Mouse (Mus musculus): ENCODE data around the gene Serpinf2.

Gene Serpinf2
- long read RNA-seq, experiment 1, result 0 reads
- long read RNA-seq, experiment 2, result 0 reads

DNA sequence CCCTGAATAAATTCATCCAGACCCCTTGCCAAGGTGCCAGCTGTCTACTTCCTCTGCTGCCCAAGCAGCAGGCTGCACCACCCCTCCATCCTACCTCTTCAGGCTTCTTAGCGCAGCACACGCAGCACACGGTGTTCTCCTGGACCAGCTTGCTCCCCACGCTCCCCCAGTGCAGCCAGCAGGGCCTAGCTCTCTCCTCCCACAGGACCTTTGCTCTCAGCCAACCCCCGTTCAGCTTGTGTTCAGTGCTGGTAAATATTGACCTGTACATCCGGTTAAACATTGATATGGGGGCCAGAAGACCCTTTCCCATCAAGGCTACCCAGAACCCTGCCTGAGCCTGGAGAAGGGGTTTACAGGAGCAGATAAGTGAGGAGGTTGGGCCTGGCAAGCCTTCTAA, at the start of gene Serpinf2:
Gene Serpinf2, minus strand, starts transcription at position 229 of the 400 bp plus-strand sequence.
- intact Hi-C loops (cut with DNase I), result no loop called here

DNA sequence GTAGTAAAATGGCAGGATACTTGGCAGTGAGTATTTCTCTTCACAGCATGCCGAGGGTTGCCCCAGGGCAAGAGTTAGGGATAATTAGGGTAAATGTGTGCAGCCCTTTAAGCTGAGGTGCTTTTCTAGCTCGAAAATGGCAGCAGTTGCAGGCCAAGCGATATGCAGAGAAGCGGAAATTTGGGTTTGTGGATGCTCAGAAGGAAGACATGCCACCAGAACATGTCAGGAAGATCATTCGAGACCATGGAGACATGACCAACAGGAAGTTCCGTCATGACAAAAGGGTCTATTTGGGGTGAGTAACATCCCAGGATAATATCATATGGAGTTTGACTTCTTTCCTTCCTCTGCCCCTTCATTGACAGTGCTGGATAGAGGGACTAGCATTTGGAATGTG, 48.1 kb upstream of the Serpinf2 start:
- intact Hi-C loops (cut with DNase I), result no loop called here

DNA sequence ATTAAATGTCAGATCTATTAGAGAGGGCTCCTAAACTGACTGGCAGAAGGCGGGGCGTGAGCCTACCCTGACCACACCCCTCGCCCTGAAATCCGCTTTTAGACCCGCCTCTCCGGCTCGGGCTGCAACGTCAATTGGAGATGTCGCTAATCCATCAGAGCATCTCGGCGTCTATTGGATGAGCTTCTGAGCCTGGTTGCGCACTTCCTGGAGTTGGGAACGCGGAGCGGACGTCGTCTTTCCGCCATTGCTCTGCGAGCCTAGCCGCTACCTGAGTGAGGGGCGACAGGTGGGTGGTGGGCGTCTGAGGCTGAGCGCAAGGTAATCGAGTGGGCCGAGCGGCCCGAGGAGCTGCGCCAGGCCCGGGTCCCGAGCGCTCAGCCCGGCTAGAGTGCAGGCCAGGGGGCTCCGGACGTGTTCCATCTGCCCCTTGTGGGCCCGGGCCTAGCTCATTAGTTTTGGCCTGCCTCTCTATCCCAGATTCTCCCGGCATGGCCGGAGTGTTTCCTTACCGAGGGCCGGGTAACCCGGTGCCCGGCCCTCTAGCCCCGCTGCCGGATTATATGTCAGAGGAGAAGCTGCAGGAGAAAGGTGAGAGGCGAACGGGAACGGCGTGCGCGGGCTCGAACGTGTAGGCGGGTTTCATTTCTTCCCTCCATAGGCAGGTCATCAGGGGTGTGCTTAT, 47.4 kb upstream of the Serpinf2 start, which contains the start of gene Prpf8:
Gene Prpf8, plus strand, starts transcription at position 216 of the 685 bp plus-strand sequence.
- intact Hi-C loops (cut with DNase I), result no loop called here

DNA sequence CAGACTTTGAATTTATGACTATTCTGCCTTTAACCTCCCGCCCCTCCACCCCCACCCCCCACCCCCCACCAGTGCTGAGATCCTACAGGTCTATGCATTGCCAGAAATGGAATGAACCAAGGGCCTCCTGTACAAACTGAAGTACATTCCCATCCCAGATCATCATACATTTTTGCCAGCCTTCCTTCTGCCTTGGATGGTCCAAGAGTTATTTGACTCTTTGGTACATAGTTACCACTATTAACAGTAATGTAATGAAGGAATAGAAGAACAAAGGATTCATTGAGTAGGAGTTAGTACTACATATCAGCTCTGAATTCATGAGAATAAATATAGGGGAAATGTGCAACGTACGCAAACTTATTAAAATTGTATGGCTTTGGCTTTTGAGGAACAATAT, 46.8 kb upstream of the Serpinf2 start:
- intact Hi-C loops (cut with DNase I), result no loop called here

DNA sequence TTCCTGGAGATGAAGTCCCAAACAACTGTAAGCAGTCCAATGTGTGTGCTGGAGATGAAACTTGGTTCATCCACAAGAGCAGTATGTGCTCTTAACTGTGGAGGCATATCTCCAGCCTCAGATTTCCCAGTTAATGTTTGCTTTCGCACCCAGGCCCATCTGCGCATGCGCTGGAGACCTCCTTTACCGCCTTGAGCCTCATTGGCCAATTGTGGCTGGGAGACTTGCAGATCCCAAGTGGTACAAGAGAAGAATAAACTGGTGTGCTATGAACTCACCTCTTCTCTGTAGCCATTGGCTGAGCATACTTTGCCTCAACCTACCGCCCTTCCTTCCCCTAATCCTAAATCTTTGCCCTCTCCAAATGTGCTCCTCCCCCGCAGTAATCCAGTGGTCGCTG, 34.0 kb upstream of the Serpinf2 start:
- intact Hi-C loops (cut with DNase I), result no loop called here

DNA sequence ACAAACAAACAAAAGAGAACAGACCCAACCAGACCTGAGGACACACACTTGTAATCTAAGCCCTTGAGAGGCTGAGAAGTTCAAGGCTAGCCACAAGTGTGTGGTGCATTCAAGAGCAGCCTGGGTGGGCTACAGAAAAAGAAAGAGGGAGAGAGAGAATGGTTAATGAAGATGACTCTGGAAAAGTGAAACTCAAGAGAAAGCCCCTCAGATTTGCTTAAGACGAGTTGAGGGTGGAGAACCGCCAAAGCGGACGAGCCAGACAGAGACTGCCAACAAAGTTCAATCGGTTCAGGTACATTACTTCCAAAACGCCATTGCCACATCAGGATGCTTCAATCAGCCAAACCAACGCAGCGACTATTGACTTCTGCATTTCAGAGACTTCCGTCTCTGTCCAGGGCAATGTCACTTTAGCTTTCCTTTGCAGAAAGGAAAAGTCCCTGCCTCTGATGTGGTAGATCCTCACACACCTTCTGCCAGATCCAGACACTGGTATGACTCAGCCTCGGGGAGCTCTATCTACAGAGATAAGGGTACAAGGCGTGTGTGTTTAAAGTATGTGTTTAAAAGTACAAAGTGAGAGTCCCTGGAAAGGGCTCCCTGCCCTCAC, 33.2 kb upstream of the Serpinf2 start:
- intact Hi-C loops (cut with DNase I), result no loop called here

DNA sequence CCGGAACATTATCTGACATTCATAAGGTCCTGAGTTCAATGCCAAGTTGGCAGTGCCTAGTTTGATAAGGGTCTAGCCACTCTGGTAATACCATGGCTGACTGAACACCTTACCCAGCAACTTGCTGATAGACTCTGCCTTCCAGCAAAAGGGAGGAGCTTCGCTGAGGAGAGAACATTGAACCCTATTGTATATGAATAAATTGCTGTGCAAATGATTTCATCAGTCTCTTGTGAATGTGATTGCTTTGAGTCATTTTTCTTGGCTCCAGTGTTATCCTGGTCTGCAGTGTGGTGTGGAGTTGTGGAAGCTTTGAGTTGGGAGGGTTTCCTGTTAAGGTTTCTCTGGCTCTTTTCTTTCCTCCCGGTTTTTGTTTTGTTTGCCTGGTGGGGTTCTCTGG, 31.3 kb upstream of the Serpinf2 start:
- intact Hi-C loops (cut with DNase I), result no loop called here

DNA sequence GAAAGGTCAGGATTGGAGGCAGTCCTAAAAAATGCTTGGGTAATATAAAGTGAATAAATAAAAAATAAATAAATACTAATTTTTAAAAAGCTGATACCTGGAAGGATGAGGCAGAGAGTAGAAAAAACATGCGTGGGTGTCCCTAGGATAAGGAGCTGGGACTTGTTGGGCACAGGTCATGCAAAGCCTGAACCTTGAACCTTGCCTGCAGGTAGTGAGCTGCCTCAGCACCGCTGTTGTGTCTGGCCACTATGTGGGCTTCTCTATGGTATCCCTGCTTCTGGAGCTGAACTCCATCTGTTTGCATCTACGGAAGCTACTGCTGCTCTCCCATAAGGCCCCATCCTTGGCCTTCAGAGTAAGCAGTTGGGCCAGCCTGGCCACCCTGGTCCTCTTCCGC, 29.9 kb upstream of the Serpinf2 start:
- intact Hi-C loops (cut with DNase I), result no loop called here

DNA sequence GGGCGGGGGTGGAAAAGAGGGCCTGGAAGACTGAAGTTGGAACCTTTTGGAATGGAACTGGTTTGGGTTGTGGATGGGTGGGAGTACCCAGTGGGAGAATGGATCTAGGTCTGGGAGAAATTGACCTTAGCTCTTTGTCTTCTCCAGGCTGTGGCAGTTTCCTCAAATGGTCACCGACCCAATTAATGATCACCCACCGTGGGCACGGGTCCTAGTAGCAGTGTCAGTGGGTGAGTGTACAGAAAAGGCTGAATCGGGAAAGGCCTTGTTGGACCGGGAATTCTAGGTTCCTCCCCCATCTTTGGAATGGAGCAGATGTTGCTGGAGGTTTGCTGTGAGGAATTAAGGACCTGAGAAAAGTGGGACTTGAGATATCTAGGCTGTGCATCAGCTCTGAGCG, 29.0 kb upstream of the Serpinf2 start:
- intact Hi-C loops (cut with DNase I), result no loop called here

DNA sequence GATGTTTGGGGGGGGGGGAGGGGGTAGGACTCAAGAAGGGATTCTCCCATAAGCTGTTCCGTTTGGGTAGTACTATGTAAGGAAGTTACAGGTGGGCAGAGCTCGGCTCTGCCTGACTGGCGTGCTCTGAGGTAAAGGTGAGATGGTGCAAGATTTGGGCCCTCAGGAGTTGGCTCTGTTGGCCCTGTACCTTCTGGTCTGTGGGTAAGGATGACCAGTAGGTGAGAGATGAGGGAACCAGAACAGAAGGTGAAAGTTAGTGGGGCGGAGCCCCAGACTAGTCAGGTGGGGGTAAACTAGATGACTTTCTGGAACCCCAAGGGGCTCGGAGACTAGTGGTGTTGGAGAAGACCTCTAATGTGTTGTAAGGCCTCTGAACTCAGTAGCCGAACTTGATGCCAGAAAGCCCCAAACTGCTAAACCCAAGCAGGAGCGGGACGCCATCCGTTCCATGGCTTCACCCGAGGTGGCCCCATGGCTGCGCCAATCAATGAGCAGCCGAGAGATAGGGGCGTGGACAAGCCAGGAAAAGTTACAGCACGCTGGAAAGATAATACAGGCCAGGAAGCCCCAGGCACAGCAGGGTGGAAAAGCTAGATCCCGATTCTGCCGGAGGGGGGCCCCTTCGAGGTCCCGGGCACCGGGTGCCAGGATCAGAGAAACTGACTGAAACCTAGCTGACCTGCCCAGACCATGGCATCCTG, 28.3 kb upstream of the Serpinf2 start:
- intact Hi-C loops (cut with DNase I), result no loop called here

DNA sequence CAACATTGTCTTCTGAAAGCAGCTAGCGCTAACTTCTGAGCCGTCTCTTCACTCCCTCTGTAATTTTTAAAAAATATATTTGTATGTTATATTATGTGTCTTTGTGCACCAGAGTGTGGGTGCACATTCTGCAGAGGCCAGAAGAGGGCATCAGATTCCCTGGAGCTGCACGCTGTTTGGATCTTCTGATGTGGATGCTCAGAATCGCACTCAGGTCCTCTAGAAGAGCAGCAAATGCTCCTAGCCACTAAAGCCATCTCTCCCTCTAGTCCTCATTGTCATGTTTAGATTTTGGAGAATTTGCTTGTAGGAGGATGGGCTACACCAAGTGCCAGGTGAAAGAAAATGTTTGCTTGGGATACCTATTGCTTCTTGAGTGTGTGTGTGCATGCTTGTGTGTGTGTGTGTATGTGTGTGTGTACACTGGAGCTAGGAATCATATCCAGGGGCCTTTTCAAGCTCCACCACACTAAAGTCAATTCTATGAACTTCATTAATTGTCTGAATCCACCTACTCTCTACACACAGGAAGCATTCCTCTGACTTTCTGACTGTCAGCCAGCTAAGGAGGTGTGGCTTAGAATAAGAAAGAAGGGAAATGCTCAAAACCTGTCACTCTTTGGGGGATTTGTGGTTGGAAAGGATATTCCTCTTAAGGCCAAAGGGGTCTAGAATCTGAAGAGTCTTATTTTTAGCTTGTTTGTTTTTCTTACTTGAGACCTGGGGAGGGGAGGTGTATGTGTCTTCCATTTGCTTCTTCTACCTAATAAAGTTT, 27.5 kb upstream of the Serpinf2 start:
- intact Hi-C loops (cut with DNase I), result no loop called here

DNA sequence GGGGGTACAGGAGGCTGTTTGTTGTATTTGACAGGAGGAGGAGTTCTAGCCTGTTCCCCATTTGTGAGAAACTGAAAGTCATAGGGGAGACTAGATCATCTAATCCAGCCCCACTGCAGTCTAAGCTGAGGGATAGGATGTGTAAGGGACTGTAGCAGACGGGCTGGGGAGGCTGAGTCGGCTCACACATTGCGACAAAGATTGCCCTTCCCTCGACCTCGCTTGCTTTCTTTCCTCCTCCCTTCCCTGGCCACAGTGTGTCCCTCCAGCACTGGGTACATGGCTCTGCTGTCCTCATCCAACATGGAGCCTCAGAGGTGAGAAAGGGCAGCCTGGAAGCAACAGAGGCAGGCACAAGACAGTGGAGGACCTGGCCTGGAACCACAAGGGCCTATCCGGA, 25.7 kb upstream of the Serpinf2 start:
- intact Hi-C loops (cut with DNase I), result no loop called here

DNA sequence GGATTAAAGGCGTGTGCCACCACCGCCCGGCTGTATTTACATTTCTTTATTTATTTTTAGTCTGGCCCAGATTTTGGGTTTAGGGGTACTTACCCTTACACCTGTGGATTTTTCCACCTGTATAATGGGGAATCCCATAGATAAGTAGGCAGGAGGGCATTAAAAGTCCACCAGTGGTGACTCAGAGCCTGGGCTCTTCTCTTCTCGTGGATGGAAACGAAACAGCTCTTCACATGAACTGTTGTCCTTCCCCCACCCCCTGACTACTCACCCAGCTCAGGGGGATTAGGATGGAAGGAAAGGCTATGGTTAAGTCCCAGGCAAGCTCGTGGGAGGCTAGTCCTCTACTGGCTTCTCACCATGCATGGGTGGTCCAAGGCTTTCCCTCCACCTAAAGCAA, 25.0 kb upstream of the Serpinf2 start:
- intact Hi-C loops (cut with DNase I), result no loop called here

DNA sequence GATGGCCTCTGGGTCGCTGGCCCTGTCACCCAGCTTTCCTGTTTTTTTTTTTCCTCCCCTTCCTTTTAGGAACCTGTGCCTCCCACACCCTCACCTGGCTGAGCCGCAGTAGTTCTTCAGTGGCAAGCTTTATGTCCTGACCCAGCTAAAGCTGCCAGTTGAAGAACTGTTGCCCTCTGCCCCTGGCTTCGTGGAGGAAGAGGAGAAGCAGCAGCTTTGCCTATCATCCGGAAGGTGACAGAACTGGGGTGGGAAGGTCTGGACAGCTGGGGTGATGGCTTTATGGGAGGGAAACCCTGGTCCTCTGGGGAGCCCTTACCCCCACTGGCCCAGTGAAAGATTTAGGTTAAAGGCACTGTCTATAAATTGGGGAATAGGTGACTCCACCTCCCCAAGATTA, 24.2 kb upstream of the Serpinf2 start:
- intact Hi-C loops (cut with DNase I), result no loop called here

DNA sequence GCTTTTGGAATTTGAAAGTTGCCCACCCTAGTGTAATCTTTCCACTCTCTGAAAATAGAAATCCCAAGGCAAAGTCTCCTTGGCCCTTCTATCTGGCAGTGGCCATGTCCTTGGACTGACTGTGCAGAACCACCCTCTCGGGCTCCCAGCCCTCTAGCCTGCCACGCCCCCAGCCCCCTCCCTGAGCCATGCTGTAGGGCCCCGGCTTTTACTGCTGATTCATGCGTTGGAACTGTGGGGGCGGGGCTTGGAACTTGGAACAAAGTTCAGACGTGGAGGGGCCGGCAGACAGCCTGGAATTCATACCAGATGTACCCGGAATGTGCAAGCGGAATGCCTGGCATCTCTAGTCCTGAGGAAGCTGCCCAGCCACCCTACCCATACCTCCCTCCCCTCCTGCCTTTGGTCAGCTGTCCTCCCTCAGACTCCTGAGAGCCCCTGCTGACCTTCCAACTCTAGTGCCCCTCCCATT, 23.5 kb upstream of the Serpinf2 start:
- intact Hi-C loops (cut with DNase I), result no loop called here

DNA sequence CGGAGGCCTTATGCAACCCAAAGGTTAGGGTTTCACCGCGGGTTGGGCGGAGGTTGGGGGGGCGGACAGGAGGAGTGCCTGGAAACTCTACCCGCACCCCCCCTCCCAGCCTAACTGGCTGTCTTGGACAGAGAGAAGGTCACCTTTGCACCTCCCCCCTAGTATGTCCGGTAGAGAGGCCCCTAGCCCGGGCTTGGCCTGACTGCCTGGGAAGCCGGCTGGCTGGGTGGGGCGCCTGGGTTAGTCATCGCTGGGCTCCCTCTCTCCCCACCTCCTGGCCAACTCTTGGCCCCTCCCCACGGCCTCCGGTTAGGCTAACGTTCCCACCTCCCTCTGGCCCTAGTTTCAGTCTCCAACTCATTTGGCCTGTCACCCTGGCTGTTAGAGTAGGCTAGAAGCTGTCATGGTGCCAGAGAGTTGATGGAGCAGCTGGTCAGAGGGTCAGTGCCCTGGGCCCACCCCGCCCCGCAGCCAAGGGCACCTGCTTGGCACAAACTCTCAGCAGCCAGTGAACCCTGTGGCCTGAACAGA, 22.9 kb upstream of the Serpinf2 start:
- intact Hi-C loops (cut with DNase I), result no loop called here

DNA sequence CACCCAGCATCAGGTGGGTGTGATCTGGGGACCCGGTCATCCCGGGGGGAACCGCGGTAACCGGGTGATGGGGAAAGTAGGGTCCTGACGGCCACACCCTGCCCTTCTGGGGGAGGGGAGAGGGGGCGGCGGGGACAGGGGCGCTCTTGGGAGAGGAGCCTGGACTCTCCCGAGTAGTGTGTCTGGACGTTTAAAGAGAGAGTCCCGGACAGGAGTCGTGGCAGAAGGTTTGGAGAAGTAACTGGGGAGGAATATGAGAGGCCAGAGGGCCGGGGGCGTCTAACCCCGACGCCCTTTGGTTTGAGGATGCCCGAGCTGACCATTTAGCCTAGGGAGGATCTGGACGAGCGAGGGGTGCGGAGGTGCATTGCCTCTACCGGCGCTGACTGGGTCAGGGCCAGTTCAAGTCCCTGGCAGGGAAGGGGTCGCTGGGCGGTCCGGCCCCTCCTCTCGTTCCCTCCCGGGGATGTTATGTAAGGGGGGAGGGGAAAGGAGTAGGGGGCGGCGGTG, 22.4 kb upstream of the Serpinf2 start:
- intact Hi-C loops (cut with DNase I), result no loop called here

DNA sequence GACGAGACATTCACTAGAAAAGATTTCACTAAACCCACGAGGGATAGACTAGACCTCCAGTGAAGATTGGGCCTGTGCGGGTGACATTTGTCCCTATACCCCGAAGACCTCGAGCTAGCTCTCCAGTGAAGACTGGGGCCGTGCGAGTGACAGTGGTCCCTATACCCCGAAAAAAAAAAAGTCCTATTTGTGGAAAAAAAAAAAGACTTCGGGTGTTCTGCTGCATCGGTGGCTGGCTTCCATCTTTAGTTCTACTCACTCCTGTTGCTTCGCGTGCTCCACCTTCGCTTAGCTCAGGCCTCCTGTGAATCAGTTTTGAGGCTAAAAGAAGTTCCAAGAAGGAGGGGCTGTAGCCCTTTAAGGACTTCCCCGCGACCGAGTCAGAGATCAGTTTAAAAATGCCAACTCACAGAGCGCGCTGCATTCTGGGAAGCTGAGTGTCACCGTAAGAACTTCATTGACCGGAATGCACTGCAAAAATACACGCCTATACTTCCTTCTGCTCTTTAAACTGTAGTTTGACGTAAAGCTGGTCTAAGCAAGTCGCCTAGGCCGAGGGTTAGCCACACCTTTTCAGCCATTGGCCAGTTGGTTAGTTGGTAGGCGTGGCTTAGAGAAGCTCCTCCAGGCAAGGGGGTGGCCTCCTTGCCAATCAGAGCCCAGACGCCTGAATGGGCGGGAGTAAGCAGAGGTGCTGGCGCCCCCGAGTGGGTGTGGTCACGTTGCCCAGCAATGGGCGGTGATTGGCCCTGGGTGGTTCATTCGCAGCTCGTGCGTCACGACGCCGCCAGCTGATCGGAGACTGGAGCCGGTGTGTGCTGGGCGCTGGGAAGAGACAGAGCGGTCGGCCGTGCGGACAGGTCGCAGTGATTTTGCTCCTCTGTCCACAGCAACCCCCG, 21.7 kb upstream of the Serpinf2 start, which contains the start of gene Tlcd2:
Gene Tlcd2, plus strand, starts transcription at position 872 of the 899 bp plus-strand sequence.
- intact Hi-C loops (cut with DNase I), result no loop called here

DNA sequence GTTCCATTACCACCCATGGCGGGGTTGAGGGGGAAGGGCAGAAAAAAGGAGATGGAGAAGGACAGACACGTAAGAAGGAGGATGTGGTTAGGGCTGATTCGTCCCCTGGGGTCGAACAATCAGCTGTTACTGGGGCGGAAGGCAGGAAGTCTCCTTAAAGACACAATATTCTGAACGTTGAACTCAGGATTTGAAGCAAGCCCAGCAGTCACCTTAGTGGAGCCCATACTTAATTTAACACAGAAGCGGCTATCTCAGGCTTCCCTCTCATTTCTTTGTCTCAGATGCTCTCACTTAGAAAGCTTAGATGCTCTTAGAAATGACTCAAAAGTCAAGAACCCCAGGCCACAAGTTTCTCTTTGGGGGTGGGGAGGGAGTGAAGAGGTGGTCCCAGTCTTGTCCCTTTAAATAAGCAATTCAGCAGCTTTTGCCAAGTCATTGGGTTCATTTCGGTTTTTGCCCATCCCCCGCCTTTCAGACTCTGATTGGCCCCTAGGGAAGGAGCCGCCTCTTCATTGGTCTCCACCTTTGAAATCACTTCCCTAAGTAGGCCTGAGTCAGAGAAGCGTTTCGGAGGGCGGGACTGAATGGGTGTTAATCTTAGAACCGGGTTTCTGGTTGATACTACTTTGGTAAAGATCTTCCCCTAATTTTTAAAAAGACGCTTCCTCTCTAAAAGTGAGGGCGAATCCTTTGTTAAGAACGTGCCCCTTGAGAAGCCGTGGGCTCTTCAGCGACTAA, 20.9 kb upstream of the Serpinf2 start:
- intact Hi-C loops (cut with DNase I), result no loop called here

Data from adrenal gland (tissue).